Mouse (Mus musculus) WW6 (cell line): Measurements from ENCODE around the gene Nfkb2.

Experiments
- DNase-seq: peaks from one replicate; pipeline ENCODE4 v3.0.0-alpha.2; 2013; ENCODE audit warnings: low read depth, low spot score

Gene Nfkb2

GRCm38 (mm10) chr19:46308706-46309435 is 4.8 kb downstream of the Nfkb2 start:
- peak; percentile 84 for DNase-seq

DNA sequence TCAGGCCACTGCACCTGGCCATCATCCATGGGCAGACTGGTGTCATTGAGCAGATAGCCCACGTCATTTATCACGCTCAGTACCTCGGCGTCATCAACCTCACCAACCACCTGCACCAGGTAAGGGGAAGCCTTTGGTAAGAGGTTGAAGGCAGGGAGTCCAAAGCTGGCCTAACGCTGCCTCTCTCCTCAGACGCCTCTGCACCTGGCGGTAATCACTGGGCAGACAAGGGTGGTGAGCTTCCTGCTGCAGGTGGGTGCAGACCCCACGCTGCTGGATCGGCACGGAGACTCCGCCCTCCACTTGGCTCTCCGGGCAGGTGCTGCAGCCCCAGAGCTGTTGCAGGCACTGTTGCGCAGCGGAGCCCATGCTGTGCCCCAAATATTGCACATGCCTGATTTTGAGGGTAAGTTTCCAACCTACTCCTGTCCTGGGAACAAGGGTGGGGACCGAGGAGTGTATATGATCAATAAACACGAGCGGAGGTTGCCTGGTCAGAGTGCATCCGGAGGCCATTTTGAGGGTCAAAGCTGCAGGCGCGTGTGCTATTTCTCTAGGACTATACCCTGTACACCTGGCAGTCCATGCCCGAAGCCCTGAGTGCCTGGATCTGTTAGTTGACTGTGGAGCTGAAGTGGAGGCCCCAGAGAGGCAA is 5.7 kb downstream of the Nfkb2 start:
- no peak for DNase-seq

- DNase-seq: no peak
Observed at GRCm38 (mm10) chr19:46310312-46310865, 6.3 kb downstream of the Nfkb2 start.

DNA sequence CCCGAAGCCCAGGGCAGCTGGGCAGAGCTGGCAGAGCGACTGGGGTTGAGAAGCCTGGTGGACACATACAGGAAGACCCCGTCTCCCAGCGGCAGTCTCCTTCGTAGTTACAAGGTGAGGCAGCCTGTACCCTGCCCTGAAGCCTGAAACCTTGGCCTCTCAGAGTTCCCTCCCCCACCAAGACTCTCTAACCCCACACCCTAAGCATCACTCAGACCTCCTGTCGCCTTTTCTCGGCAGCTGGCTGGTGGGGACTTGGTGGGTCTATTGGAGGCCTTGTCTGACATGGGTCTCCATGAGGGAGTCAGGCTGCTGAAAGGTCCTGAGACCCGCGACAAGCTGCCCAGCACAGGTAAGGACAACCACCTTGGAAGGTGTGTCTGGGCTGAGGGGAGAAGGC is 7.2 kb downstream of the Nfkb2 start:
- DNase-seq: no peak

DNA sequence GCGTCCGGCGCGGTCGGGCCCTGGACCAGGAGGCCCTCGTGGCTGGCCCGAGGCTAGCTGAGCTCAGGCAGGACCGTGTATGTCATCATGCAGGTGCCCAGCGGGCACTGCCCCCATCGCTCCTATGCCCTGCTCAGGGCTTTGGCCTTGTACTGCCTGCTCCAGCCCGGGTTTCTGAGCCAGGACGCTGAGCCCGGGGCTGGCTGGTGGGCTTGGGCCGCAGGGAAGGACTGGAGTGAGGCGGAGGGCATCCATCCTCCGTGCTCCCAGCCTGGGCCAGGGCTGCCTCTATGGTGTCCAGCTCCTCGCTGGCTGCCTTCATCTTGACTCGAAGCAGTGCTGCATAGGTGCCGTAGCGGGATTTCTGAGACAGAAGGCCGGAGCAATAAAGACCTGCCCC is 8.4 kb downstream of the Nfkb2 start:
- no peak for DNase-seq

GRCm38 (mm10) chr19:46313116-46313515 is 9.0 kb downstream of the Nfkb2 start:
- no peak for DNase-seq

DNA sequence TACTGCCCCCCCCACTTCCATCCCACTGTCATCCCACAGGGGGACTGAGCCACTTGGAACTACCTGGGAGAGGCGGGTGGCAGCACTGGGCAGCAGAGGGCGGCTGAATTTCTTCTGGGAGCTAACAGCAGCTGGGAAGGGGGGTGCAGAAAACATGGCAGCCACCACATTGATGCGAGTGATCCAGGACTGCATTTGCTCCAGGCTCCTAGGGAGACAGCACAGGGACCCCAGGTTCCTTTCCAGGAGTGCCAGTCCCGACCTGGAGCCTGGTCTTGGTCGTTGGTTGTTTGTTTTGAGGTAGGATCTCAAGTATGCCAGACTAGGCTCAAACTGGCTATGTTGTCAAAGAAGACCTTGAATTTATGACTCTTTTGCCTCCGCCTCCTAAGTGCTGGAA is 9.5 kb downstream of the Nfkb2 start:
- DNase-seq: no peak

DNA sequence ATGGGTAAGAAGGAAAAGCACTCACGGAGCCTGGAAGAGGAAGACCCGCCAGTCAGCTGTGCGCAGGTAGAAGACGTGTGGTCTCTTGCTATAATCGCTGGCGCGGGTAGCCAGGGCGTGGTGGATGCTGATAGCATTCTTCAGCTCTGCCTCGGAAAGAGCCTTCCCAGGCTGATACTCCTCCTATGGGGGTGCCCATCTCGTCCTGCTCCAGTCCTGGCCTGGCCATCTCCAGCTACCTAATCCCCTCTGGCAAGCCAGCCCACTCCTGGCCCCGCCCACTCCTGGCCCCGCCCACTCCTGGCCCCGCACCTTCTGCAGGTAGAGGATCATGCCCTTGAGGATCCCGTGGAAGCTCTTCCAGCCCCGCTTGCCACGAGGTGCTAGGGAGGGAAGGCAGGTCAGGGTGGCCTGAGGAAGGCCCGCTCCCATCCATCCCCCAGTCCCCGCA is 10.1 kb downstream of the Nfkb2 start:
- DNase-seq: no peak

DNA sequence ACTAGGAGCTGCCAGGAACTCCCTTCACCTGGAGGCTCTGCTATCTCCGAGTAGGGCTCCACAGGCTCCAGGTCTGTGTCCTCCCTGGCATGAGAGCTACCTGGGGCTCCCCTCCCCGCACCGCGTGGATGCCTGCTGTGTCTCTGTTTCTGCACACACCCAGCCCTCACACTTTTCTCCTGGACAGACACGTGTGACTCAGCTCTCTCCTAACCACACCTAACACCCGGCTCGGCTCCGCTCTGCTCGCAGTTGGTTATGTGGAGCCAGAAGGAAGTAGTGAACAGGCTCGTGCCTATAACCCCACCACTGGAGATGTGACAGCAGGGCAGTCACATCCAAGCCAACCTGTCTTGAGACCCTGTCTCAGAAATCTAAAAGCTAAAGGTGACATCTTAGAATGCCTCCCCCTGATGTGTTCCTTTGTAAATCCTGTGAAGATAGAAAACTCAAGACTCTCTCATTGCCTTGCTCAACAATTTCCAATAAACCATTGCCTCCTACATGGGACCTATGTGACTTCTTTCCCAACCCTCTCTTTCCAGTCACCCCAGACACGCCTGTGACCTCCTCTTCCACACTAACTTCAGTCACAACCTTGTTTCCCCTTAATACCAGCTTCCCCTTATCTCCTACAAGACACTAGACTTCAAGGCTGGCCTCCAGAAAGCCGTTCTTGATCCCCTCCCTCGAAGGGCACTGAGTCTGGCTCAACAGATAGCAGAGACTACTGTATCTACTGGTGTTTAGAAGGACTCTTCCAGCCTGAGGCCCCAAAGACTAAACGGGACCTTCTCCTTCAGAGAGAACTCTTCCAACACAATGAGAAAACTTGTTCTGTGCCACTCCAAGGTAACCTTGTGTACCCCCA is 11.0 kb downstream of the Nfkb2 start:
- DNase-seq: no peak

DNA sequence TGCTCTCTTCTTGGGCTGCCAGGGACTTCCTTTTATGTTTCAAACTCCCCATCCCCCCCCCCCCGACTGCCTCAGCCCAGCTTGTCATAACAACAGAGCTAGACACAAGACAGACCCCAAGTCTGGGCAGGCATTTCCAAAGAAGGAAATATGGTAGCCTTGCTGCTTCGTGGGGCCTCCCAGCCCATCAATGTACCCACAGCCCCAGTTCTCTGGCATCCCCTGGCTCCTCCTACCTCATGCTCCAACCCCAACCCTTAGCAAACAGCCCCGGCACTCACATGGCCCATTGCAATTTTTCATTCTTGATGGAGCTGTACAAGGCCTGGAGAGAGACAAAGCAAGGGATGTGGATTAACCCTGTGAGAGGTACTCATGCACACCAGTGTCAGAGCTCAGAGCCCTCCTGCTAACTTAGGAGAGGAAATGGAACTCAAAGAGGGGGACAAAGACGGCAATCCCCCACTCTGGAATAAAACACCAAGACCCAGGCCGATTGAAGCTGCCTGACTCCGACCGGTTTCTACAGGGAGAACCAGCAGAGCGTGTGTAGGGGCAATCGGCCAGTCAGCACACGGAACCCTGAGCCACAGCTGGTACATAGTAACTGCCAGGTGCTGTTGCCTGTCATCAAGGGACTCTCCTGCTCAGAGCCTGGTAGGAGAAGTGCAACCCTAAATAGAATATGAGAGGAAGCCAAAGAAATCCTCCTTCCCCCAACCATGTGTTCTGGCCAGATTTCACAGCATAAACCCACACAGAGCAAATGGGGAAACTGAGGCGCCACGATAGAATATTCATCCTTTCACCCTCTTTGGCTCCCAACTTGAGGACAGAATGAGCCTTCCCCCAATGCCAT is 11.9 kb downstream of the Nfkb2 start:
- DNase-seq: no peak

DNA sequence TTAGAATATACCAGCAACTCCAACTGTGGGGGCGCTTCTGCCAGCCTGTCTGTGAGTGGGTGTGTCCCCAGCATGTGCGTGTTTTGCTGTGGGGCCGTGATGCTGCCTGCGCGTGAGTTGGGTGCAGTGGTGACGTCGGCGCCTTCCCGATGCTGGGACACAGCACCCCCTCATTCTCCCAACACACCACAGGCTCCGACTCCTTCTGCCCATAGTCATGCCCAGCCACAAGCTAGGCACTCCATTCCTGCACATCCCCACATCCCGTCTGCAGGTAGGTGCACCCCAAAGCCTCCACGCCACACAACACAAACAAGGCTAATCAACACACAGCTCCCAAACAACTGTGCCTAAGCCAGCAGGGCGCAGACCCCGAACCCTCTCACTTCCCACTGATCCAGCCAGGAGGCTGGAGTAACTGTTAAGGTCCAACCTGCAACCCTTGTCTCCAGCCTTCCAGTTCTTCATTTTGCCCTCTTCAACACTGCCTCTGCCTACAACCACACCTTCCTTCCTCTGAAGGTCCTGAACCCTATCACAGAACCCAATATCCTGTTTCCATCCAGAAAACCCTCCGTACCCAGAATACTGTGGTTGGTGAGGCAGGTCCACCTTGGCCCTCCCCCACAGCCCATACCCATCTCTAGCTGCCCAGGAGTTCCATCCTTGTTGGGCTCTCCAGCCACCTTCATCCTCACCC is 12.9 kb downstream of the Nfkb2 start:
- DNase-seq: no peak

GRCm38 (mm10) chr19:46317546-46317885 is 13.4 kb downstream of the Nfkb2 start:
- DNase-seq: no peak

GRCm38 (mm10) chr19:46318031-46318471 is 13.9 kb downstream of the Nfkb2 start:
- DNase-seq: no peak

DNA sequence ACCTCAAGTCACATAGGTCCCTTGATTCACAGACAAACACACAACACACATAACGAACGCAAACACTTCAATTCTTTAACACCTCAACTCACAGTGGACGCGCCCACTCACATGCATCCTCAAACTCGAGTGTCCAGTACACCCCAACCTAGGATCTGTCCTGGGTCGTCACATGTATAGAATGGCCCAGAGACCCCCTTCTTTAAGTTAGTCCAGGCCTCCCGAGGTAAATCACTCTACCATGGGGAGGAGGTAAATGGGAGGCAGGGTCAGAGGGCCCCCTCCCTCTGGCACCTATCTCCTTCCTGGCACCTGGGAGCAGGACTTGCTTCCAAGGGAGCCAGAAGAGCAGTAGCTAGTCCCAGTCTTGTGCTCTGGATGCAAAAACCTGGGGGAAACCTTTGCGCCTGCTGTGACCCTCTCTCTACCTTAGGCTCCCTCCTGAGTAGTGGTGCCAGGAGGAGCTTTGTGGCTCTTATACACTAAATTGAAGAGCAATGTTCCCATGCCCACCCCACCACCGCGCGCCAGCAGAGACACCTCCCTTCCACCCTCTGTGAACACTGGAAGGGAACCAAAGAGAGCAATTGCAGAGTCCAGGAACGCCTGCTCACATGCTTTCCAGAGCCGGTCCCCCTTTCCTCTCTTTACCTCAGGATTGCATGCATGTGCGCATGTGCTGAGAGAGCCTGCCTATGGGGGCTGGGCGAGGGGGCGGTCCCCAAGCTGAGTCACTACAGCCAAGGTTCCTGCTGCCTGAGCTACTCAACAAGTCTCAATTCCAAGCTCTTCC is 14.7 kb downstream of the Nfkb2 start:
- DNase-seq: no peak

DNA sequence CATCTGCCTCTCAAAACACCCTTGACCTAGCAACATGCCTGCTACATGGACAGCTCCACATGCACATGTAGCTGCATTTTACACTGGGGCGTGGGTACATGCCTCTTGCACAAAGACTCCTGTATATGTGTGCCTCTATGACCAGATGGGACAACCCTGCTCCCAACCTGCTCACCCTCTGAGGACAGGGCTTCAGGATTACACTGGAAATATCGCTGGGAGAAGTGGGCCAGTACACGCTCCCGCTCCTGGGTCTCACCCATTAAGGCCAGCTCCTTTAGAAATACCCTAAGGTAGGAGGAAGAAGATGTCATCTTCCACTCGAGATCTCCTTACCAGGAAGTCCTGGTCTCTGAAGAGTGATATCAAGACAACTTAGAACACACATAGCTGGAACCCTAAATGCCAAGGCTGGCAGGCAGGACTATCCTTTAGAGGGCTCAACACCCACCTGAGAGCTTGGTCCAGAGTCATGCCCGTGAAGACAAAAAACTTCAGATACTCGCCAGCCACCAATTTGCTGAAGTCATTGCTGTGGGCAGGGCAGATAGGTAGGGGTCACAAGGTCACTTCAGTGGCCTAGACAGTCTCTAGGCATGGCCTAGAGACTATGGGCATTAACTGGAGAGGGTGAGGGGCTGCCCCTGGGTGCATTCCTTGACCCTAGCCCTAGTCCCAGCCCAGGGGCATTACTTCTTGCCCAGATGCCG is 16.1 kb downstream of the Nfkb2 start:
- DNase-seq: no peak

GRCm38 (mm10) chr19:46321101-46321943 is 17.2 kb downstream of the Nfkb2 start:
- no peak for DNase-seq

DNA sequence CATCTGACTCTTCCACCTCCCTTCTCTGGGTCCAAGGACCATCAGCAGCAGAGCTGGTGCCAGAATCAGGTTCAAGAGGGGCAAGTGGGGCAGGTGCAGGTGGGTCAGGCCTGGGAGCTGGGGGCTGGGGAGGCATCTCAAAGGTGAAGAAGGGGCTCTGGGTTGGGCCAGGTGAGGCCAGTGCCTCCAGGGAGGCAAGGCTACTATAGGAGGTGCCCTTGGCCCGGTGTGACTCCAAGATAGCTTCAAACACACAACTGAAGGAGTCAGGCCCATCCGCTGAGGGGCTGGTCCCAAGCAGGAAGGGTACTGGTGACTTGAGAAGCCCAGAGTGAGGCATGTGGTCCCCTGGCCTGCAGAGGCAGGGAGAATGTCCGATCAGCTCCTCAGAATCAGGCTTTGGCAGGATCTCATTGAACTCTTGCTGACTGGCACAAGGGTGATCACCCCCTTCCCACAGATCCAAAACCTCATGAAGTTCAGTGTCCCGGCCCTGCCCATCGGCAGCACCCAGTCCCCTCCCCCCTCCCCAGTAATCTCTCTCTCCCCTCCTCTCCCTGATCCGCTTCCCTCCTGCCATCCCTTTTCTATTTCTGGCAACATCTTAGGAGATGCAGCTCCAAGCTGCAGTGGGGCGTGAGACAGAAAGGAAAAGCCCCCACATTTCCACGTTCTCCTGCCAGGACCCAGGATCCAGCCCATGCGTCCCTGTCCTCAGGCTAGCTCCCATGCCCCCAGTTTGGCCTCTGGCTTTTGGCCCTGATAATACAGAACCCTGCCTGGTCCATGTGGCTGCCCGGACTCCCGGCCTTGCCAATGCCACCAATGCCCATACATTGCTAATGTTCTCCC is 18.2 kb downstream of the Nfkb2 start:
- no peak for DNase-seq
